Mouse (Mus musculus): ENCODE data around the gene Lrba. TPM values are rescaled to one million over a fixed set of nuclear protein-coding genes. Genes with fewer than 3 reads are reported as not detected.

Lrba gene
- polyA plus RNA-seq, 1 experiment from 2014 or later, result 6.7 TPM

DNA sequence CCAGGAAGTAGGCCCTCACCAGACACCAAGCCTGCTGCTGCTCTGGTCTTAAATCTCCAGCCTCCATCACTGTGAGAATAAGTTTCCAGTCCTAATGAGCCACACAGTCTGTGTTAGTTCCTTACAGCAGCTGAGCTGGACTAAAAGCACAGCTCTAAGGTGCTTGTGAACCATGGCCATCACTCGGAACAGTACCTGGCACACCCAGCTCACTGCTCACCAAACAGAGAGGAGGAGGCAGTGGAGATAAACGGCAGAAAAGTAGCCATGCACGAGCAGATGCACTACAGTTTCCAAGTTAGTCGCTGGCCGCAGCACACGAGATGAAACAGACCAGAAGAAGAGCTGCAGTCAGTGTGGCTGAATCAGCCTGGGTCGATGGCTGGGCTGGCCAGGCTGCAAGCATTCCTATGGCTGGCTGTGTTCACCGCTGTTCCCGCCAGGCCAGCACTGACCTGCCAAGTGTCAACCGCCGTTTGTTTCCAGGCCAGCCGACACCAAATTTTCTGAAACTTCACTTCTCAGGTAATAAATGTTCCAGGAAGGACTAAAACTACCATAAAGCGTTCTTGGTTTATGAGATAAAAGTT, 573.5 kb downstream of the Lrba start:
- no peaks in the 10 kb centered on the region for H3K79me2 ChIP-seq (ENCODE audit: inconsistent target)
- WGBS (ENCODE audit: missing documents), result 95% methylated on average over 13 of the region's 13 CpGs
- H3K27ac ChIP-seq, result no peak overlapping the region
- H3K36me3 ChIP-seq (ENCODE audit: inconsistent target), result no peaks in the 10 kb centered on the region
- H3K4me3 ChIP-seq (ENCODE audit: inconsistent target), result no peak overlapping the region

DNA sequence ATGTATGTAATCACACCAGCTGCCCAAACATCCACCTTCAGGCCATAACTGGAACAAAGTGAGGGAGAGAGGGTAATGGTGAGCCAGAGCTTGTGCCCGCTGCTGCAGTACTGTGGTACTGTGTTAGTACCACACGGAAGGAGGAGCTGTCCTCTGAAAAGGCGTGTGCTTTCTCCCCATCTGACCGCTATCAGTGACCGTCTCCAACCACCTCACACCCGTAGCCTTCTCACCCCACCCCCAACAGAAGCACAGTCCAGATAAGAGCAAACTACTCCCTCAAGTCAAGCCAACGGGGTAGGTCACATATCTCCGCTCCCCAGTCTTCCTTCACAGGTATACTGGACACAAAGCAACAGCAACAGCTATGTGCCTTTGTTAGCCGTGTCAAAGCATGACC, 574.6 kb downstream of the Lrba start:
- WGBS (ENCODE audit: missing documents), result 87% methylated on average over 9 of the region's 9 CpGs
- Histone ChIP-seq H3K36me3 (ENCODE audit: inconsistent target) (no peaks in the 10 kb centered on the region), H3K4me3 (ENCODE audit: inconsistent target) (no peak overlapping the region), H3K79me2 (ENCODE audit: inconsistent target) (no peaks in the 10 kb centered on the region), H3K27ac (no peak overlapping the region)

DNA sequence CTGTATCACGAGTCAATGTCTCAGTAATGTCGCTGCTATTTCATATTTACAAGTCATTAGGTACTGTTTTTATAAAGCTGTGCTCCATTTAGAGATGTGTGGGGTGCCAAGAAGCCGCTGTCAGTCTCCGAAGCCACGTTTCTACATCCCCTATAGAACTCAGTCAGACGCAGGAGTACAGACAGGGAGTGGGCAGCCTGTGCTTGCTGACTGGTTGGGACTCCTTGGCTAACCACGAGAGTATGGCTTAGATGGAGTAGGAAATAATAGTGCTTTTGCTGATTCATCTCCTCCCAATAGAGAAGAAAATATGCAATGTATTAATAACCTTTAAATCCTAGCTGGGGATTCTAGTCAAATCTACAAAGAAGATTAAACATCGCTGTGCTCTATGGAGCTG, 576.4 kb downstream of the Lrba start:
- Histone ChIP-seq H3K79me2 (ENCODE audit: inconsistent target) (no peaks in the 10 kb centered on the region), H3K36me3 (ENCODE audit: inconsistent target) (no peaks in the 10 kb centered on the region), H3K4me3 (ENCODE audit: inconsistent target) (no peak overlapping the region), H3K27ac (no peak overlapping the region)
- whole genome bisulfite sequencing (ENCODE audit: missing documents), result 72% methylated on average over 8 of the region's 8 CpGs

DNA sequence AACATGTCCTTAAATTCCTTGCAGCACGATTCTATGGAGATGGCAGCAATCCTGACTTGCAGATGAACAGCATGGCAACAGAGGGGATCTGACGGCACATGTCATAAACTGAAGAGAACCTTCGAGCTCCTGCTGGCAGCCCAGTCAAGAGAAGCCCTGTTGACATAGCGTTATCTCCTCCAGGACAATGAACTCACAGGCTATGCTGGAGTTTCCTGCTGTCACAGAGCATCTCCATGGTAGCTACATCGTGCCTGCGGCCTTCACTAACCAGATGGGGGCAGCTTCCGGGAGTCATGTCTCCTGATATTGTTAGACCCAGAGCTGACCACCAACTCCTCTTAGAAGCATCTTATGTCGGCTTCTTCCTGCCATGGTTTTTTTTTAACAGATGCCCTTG, 578.3 kb downstream of the Lrba start:
- H3K4me3 ChIP-seq (ENCODE audit: inconsistent target), result no peak overlapping the region
- H3K36me3 ChIP-seq (ENCODE audit: inconsistent target), result no peaks in the 10 kb centered on the region
- WGBS (ENCODE audit: missing documents), result 94% methylated on average over 8 of the region's 8 CpGs
- H3K79me2 ChIP-seq (ENCODE audit: inconsistent target), result no peaks in the 10 kb centered on the region
- H3K27ac ChIP-seq, result no peak overlapping the region

DNA sequence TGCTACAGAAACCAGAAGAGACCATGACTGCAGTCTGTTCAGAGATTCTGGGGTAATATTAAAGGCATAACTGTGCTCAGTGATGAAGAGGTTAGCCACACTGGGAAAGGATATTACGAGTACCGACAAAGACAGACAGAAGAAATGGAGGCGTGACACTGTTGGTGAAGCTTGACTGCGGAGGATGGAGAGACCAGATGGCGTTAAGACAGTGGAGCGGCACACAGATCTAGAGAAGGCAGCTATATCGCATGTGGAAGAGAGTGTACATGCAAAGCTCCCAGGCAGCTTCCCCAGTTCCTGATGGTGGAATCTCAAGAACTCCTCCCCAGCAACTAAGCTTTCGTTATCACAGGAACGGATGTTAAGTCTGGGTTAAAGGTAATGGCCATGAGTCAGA, 579.8 kb downstream of the Lrba start:
- WGBS (ENCODE audit: missing documents), result 96% methylated on average over 9 of the region's 9 CpGs
- Histone ChIP-seq H3K36me3 (ENCODE audit: inconsistent target) (no peaks in the 10 kb centered on the region), H3K4me3 (ENCODE audit: inconsistent target) (no peak overlapping the region), H3K27ac (no peak overlapping the region), H3K79me2 (ENCODE audit: inconsistent target) (no peaks in the 10 kb centered on the region)

DNA sequence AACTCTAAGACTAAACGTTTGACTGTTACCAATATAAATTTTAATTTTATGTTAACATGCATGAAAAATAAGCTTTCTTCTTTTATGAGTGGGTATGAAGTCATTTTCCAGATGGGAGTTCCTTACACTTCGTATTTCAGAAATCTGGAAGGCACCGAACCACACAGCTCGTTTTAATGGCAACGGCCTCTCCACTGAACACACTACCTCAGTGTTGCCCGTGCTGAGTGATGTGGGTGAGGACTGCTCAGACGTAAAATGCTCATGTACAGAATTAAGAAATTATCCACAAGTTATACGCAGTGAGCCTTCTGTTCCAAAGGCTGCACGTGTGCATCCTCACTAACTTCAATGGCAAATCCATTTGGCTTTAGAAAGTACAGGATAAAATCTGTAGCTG, 582.4 kb downstream of the Lrba start:
- H3K36me3 ChIP-seq (ENCODE audit: inconsistent target), result no peaks in the 10 kb centered on the region
- no peaks in the 10 kb centered on the region for H3K79me2 ChIP-seq (ENCODE audit: inconsistent target)
- H3K27ac ChIP-seq, result no peak overlapping the region
- H3K4me3 ChIP-seq (ENCODE audit: inconsistent target), result no peak overlapping the region
- WGBS (ENCODE audit: missing documents), result 96% methylated on average over 9 of the region's 9 CpGs

DNA sequence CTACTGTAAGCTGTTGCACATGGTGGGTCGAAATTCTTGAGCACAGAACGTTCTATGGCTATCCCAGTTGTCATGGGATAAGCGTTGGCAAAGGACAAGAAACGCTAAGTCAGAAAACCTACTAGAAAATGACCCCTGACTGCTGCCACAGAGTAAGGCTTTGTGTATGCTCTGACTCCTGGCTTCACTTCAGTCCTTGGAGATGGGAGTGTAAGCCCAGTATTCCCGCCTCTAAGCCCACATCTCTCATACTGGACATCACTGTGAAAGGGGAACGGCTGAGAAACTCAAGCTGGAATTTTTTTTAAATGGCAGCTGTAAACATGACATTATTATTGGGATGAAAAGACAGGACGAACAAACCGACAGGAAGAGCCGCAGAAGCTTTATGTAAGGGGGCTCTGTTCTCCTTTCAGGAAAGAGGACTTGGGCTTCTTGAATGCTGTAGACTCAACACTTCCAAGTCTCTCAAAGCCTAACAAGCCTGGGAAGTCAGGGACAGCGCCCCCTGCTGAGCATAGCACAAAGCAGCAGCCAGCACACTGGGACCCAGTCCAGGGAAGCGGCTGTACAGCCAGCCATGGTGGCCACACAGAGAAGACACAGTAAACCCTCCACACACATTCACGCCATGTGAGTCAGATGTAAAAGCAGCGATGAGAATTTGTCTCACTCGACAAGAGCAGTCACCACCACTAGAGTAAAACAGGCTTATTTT, 583.4 kb downstream of the Lrba start:
- Histone ChIP-seq H3K79me2 (ENCODE audit: inconsistent target) (no peaks in the 10 kb centered on the region), H3K36me3 (ENCODE audit: inconsistent target) (no peaks in the 10 kb centered on the region), H3K27ac (no peak overlapping the region), H3K4me3 (ENCODE audit: inconsistent target) (no peak overlapping the region)
- WGBS (ENCODE audit: missing documents), result 87% methylated on average over 14 of the region's 14 CpGs

DNA sequence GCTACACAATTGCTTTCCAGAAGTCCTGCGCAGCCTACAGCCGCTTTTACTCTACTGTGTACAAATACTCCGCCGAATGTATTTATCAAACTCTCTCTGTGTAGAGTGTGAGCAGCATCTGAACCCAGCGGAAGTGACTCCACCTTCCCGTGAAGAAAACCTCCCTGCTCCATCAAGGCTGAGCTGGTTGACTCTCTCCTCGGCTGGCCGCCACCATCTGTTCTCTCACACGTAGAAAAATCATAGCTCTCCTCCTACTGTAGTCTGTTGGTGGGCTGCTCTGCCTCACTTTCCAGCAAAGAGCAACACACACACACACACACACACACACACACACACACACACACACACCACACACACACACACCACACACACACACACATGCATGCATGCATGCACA, 584.7 kb downstream of the Lrba start:
- no peaks in the 10 kb centered on the region for H3K36me3 ChIP-seq (ENCODE audit: inconsistent target)

DNA sequence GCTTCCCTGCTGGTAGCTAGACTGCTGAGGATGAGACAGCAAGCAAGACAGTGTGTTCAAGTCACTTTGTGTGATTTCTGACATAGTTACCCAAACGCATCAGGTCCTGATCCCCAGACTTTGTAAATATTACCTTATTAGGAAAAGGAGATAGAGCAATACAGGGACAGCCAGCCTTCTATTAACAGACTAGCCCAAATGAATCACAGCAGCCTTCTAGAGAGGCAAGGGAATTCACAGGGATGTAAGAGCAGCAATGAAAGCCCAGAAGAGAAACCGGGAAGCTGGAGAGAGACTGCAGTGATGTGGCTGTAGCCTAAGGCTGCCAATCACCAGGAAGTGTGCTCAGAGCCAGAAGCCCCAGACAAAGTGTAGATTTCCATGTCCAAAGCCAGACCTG, 585.2 kb downstream of the Lrba start:
- Histone ChIP-seq H3K4me3 (ENCODE audit: inconsistent target) (no peak overlapping the region), H3K36me3 (ENCODE audit: inconsistent target) (no peaks in the 10 kb centered on the region), H3K79me2 (ENCODE audit: inconsistent target) (no peaks in the 10 kb centered on the region), H3K27ac (no peak overlapping the region)
- WGBS (ENCODE audit: missing documents), result 91% methylated on average over 2 of the region's 2 CpGs

More for the DNA sequence above, 584.7 kb downstream of the Lrba start:
- no peak overlapping the region for H3K4me3 ChIP-seq (ENCODE audit: inconsistent target)
- 95% methylated on average over 9 of the region's 9 CpGs for WGBS (ENCODE audit: missing documents)
- no peak overlapping the region for H3K27ac ChIP-seq
- H3K79me2 ChIP-seq (ENCODE audit: inconsistent target), result no peaks in the 10 kb centered on the region

DNA sequence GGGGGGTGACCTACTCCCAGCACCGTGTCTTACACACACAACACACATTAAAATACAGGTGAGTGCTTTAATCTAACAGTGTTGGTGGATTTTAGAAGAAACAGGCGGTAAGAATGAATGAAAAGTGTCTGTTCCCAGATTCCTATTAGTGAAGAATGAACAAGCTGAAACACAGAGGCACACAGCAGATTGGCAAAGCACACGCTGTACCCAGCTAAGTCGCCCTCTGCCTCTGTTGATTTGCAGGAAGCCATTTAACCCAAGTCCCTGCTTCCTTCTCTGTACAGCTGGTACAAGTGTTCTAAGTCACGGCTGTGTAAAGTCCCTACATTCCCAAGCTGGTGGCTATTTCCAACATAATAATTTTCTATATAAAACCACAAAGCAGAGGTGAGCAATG, 586.4 kb downstream of the Lrba start:
- no peaks in the 10 kb centered on the region for H3K36me3 ChIP-seq (ENCODE audit: inconsistent target)
- H3K27ac ChIP-seq, result no peak overlapping the region
- no peak overlapping the region for H3K4me3 ChIP-seq (ENCODE audit: inconsistent target)
- H3K79me2 ChIP-seq (ENCODE audit: inconsistent target), result no peaks in the 10 kb centered on the region
- WGBS (ENCODE audit: missing documents), result 91% methylated on average over 5 of the region's 5 CpGs

DNA sequence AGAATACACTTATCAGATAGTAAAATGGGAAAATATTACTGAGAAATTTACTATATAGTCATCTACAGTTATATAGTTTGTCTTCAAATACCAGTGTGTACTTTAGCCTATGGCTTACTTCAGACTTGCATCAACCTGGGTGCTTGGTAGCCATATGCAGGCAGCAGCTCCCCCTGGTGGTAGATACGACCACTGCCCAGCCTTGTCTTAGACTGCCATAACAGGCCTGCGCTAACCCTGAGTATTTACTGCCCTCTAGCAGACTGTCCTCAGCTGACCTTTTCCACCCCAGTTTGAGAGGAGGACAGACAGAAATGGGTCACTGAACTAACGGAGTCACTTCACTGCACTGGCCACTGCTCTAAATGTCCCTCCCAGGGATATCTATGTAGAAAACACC, 588.2 kb downstream of the Lrba start:
- 29% methylated on average over 3 of the region's 3 CpGs for WGBS (ENCODE audit: missing documents)
- Histone ChIP-seq H3K27ac (no peak overlapping the region), H3K36me3 (ENCODE audit: inconsistent target) (no peaks in the 10 kb centered on the region), H3K4me3 (ENCODE audit: inconsistent target) (no peak overlapping the region), H3K79me2 (ENCODE audit: inconsistent target) (no peaks in the 10 kb centered on the region)

DNA sequence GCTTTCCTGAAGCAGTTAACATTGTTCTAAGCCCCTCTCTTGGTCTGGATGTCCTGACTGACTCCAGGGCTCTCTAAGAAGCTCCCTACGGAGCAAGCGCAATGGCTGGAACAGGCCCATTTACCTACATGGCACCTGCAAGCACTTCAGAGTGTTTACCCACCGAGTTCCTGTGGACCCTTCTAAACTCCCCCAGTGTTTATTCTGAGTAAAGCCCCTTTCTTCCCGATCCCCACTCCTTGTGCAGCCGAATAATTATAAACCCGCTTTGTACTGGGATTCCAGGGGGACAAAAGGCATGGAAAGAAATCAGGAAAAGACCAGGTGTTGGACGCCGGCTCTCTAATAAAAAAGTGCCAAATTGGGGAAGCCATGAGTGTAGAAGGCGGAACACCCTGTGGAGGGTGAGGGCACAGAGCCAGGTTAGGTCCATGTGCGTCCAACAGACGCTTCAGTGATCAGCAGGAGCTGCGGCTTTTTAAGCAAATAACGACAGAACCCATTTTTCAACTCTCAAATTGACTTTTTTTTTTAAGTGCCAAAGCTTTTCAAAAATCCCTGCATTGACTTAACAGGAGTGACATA, 593.6 kb downstream of the Lrba start:
- no peak overlapping the region for H3K4me3 ChIP-seq (ENCODE audit: inconsistent target)
- no peaks in the 10 kb centered on the region for H3K79me2 ChIP-seq (ENCODE audit: inconsistent target)
- no peaks in the 10 kb centered on the region for H3K36me3 ChIP-seq (ENCODE audit: inconsistent target)
- H3K27ac ChIP-seq, result no peak overlapping the region
- 92% methylated on average over 13 of the region's 13 CpGs for WGBS (ENCODE audit: missing documents)

DNA sequence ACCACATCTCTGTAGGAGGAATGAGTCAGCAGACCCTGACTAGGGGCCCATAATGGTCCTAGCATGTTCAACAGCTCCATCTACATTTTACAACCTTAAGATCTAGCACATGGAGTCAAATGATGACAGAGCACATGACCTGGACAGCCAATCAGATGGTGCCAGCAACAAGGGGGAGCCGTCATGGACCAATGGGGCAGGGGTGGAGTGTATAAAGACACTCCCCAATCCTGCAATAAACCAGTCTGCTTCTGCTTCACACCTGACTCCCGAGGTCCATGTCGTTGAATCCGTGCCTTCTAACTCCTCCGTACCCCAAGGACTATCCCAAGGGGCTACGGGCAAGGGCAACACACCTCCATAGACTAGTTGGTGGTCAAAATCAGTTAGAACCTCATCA, 594.9 kb downstream of the Lrba start:
- H3K27ac ChIP-seq, result no peak overlapping the region
- H3K4me3 ChIP-seq (ENCODE audit: inconsistent target), result no peak overlapping the region
- WGBS (ENCODE audit: missing documents), result 96% methylated on average over 6 of the region's 6 CpGs
- no peaks in the 10 kb centered on the region for H3K36me3 ChIP-seq (ENCODE audit: inconsistent target)
- H3K79me2 ChIP-seq (ENCODE audit: inconsistent target), result no peaks in the 10 kb centered on the region

DNA sequence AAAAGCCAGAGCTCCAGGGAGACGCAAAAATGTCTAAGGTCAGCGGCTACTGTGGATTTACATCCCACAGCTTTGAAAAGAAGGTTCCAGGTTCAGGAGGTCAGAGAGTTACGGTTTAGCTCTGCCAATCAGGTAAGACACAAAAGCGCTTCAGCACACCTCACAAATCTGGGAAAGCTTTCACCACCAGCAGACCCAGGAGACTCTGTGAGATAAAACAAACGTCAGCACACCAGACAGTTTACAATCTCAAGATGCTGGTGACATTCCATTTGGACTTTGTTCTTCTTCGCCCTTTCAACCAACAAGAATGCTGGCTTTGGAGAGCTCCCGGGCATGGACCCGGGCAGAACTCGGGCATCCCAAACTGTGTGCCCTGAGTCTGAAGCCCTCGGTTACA, 595.9 kb downstream of the Lrba start:
- no peaks in the 10 kb centered on the region for H3K36me3 ChIP-seq (ENCODE audit: inconsistent target)
- no peaks in the 10 kb centered on the region for H3K79me2 ChIP-seq (ENCODE audit: inconsistent target)
- 95% methylated on average over 10 of the region's 10 CpGs for WGBS (ENCODE audit: missing documents)
- no peak overlapping the region for H3K27ac ChIP-seq
- no peak overlapping the region for H3K4me3 ChIP-seq (ENCODE audit: inconsistent target)

DNA sequence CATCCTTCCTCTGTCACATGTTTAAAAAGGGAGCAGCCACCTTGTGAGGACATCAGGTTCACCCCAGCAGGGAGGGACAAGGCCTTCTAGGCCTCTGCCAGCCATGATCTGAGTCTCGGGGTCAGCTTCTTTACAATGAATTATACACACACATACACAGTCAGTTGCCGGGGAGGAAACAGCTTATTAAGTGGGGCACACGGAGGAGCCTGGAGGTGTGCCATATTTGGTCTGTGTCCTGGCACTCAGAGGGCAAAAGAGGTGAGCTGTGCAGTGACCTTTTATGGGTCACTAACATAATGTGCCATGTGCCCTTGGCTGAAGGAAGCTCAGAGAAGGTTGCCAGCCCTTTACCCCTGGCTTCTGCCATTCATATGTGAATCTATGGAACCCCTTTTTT, 596.9 kb downstream of the Lrba start:
- H3K79me2 ChIP-seq (ENCODE audit: inconsistent target), result no peaks in the 10 kb centered on the region
- 86% methylated on average over 2 of the region's 3 CpGs for WGBS (ENCODE audit: missing documents)
- no peak overlapping the region for H3K27ac ChIP-seq
- no peak overlapping the region for H3K4me3 ChIP-seq (ENCODE audit: inconsistent target)
- H3K36me3 ChIP-seq (ENCODE audit: inconsistent target), result no peaks in the 10 kb centered on the region

Measured in macrophage (primary cell).